Mouse (Mus musculus): ENCODE measurements around the gene Nol7.

The Nol7 gene

DNA sequence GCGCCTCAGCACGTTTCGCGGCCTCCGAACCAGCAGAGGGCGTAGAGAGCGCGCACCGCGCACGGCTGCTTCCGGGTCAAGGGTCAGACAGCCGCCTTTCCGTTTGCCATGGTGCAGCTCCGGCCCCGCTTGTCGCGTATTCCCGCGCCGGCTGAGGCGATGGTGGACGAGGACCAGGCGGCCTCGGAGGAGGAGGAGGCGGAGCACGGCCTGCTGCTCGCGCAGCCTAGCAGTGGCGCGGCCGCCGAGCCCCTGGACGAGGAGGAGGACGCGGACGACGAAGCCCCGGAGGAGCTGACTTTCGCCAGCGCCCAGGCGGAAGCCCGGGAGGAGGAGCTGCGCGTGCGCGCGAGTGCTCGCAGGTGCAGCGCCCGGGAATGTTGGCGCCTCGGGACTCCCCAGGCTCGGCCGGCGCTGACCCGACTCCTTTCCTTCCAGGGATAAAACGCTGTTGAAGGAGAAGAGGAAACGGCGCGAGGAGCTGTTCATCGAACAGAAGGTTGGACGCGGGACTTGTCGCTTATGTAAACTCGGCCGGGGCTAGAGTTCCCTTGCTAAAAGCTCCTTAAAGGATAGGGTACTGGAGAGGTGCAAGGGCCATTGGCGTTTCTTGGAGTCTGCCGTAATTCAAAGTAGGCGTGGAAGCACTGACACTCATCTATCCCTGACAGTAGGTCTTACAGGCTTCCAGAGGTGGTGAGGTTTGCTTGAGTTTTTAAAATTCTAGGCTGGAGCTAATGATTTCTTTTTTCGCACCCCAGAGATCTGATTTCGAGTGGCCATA is at the start of gene Nol7:
Nol7 (plus strand) TSS at position 94 of the 784 bp plus-strand sequence.
- peak; percentile 83 to 86 for DNase-seq

DNA sequence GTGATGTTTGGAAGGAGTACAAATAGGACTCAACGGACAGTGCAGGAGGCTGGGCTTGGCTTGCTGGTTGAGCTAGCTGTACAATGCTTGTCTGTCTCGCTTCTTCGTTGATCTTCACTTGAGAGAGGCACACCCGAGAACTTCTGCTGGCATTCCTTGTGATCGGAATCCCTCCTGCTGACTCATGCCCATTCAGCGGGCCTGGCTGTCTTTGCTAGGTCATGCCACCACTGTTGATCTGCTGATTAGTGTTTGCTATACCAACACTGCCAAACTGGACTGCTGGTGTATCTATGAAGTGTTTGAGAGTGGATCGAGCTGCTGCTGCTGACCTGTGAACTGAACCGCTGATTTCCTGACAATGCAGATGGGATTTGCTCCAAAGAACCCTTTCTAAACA is 48.8 kb upstream of the Nol7 start:
- DNase-seq = no peak

DNA sequence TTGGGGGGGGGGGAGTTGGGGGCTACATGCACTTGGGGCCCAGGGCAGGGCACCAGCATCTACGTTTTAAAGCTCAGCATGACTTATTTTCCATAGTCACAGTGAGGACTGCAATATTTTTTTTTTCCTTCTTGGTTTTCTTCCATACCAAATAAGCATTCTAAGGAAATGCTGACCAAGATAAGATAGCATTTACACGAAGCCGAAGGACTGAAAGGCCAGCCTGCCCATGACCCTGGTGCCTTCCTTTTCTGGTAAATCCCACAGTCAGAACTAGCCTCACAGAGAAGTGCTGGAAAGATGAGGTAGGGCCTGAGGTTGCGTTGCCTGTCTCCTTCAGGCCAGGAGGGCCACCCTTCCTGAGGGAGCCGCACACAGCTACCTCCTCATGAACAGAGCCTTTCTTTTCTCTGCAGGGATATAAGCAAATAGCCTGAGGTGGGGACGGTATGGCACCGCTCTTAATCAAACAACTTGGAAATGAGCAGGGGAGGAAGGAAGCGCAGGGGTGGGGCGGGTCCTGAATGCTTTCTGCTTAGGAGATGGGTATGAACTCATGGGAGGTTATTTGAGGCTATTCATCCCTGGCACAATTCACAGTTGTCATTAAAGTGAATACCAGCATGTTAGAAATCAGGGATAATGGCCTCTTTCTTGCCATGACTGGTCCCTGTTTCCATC is 47.6 kb upstream of the Nol7 start:
- no peak for DNase-seq

DNA sequence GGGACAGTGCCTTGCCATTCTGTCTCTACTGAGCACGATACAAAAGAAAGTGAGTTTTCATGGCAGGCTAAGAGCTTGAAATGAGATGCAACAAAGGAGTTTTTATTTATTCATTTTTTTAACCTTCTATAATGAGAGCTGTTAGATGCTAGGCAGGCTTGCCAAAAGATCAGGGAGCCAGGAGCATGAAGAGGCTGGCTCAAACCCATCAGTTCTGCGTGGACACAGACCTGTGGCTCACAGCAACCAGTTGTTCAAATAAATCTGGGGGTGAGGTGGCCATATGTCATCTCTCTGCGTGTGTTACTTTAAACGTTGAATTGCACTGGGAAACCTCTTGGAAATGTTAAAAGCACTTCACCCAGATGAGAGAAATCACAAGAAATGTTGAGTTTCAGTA is 44.8 kb upstream of the Nol7 start:
- no peak for DNase-seq

DNA sequence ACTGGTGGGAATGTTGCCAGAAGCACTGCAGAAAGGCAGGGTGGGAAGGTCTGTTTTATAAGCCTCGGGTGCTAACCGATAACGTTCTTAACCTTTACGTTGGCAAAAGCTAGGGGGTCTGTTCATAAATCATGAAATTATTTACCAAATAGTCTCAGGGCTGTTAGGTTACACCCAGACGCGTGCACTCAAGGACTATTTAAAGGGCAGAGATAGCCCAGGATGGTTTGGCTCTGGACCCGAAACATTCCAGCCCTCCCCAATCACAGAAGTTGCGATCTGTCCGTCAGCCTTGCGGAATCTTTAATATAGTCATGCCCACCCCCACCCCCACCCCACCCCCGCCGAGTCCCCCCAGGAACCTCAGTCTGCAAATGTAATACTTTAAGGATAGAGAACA is 43.8 kb upstream of the Nol7 start:
- DNase-seq = no peak

DNA sequence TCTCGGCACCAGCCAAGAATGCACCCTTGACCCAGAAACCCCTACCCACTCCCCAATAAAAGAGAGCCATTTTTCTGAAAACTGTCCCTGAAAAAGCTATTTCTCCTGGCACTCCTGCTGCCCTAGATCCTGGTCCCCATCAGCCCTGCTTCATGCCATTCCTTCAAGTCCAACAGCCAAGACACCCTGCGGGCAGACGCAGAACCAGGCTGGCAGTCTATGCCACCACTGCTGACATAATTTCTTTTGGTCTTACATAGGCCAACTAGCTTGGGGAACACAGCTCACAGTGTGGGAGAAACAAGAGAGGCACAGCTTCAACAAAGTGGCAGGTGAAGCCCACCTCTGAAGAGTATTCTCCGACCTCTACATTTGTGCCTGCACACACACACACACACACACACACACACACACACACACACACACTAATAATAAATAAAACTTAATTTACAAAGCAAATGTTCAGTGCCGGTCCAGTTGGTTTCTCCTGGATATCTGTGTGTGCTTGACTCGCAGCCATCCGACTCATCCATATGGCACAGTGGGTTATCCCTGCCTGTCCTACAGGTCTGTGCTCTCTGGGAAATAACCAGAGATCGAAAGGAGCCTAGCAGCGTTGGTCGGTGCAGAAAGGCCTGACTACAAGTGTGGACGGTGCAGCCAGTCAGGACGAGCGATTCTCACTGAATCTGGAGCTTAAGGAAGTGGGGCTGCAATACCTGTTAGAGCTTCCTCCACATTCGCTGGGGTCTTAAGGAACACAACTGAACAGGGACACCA is 41.7 kb upstream of the Nol7 start:
- DNase-seq = no peak

DNA sequence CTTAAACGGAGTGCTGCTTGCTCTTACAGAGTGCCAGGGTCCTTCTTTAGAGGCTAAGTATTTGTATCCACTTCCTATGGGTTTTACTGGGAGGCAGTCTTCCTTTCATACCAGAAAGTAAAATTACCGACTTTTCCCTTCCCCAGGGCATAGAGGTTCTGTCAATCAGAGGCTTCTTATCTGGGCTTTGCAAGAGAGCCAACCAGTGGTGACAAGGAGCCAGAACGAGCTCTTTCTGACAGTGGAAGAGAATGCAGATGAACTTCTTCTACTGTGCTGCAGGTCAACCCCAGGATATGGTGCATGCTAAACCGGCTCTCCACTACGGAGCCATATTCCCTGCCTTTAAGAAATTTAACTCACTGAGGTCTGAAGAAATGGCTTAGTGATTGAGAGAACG is 37.7 kb upstream of the Nol7 start:
- DNase-seq = no peak

DNA sequence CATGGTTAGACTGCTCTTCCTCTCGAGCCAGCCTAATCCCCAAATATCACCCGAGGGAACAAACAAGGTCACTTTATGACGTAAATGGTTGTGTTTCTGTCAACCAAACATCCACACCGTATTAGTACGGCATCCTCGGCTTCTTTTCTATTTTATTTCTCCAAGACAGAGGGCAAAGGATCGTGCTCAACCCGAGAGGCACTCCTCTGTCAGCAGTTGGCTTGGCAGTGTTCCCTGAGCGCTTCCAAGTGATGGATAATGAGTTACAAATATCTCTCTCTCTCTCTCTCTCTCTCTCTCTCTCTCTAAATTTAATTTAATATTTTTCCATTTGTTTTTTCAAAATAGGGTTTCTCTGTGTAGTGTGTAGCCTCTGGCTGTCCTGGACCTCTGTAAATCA is 35.8 kb upstream of the Nol7 start:
- no peak for DNase-seq

DNA sequence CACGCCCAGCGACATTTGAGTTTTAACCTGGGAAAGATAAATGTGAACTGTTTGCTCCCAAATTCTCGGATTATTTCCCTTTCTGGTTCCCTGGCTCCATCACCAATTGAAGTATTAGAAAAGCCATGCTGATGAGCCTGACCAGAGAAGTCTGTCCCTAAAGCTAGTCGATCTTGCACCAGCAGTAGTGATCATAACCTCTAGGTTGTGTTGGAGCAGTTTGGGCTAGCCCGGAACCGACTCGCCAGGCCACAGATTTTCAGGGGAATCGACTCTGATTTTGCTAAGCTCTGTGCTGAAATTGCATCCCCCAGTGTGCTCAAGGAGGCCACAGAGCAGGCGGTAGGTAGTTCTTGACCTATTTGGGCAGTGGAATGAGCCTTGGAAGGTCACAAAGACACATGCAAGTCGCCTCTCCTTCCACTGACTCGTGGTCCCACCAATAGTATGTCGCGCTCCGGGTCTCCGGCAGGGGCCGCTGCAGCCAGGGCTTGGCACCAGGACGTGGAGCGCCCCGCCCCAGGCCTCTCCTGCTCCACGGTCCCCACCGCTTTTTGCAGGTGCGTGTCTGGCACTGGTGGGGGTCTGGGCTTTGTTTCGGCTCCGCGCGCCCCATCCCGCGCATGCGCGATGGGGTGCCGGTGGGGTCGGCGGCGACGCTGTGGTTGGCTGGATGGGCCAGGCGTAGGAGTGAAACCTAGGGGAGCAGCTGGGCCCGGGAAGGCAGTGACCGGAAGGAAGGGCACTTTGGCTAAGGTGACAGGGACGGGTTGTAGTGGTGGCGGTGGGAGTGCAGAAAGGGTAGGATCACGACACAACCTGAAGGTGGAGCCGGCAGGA is 33.0 kb upstream of the Nol7 start, which contains the start of gene Sirt5:
Sirt5 (plus strand) TSS at position 512 of the 840 bp plus-strand sequence.
- peak; percentile 94 to 96 for DNase-seq

DNA sequence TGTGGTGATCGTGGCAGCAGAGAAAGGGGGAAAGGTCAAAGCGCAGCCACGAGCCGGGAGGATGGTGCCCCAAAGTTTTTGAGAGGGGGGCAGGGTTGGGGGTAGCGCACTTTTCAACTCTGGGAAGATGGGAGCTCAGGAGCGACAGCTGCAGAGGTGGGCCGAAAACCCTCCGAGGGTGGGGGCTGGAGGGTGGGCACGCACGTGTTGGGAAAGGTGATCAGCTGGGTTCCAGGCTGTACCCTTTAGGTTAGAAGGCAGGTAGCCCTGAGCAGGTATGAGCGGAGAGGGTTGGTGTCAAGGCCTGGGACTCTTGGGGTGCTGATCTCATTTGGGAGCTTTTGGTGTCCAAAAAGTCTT is 32.4 kb upstream of the Nol7 start:
- DNase-seq = no peak

DNA sequence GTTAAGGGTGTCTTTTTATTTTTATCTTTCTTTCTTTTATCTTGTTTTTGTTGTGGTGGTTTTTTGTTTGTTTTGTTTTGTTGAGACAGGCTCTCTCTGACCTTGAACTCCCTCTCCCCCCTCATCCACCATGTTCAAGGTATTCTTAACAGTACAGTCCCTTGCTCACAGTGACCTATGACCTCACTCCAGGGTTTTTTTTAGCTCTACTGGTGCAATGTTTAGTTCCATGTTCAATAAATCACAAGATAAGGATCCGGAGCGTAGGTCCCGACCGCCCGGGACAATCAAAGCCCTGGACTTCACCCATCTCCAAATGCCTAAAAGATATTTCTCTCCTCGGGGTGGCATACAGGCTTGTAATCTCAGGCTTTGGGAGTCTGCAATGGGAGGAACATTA is 28.1 kb upstream of the Nol7 start:
- DNase-seq = no peak

DNA sequence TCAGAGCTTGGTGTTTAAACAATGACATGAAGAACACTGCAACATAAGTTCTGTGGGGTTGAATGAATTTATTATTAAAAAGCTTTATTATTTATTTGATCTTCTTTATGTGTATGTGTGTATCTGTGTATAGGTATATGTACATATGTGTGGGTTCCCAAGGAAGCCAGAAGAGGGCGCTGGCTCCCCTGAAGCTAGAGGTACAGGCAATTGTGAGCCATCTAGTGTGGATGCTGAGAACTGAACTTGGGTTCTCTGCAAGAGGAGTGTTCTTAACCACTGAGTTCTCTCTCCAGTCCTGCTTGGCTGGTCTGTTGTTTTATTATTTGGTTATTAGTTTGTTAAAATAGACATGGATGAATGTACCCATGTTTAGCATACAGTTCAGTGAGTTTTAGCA is 25.3 kb upstream of the Nol7 start:
- no peak for DNase-seq

DNA sequence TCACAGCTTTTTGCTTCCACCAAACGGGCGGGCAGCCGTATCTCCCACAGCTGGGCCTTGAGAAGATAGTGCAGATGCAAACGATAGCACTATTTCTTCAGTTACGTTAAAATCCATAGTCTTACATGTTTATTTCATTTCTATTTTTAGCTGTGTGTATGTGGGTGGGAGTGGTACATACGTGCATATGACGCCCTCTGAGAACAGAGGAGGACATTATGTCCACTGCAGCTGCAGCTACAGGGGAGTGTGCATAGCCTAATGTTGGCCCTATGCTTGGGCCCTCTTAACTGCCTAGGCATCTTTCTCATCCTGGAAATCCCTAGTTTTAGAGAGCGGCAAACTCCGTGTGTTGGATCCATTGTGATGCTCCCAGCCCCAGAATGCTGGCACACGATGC is 24.0 kb upstream of the Nol7 start:
- no peak for DNase-seq

DNA sequence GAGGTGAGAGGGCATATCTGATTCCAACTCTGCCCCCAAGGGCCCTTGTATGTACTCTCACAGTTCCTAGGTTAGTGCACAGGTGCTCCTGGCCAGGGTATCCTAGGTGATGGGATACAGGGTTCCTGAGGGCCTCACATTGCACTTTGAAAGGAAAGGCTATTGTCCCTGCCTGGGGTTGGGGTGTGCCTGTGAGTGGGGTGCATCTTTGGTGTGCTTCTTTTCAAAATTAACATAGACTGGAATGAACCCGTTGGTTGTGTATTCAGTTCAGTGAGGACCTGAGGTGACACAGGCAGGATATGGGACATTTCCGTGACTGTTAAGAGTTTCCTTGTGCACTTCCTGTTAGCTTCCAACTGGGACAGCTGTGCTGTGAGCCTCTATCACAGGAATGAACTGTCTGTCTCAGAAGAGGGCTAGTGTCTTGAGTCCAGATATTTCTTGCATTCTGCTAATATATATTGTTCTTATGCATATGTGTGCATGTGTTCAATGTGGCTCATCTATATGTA is 23.2 kb upstream of the Nol7 start:
- DNase-seq = no peak

DNA sequence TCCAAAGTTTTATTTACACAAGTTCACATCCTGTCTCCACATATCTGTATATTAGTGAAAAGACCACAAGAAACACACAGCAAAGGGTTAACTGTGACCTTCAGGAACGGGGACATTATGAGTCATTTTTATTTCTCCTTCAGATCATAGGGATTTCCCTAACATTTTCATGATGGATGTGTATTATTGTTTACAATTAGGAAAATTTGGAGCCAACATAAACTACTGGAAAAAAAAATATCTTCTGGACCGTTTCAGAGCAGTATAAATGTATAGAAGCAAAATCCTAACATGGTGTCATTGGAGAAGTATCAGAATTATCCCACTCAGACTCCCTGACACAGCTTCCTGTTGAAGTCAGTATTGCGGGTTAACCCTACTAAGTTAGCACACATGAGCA is 18.2 kb upstream of the Nol7 start:
- no peak for DNase-seq

DNA sequence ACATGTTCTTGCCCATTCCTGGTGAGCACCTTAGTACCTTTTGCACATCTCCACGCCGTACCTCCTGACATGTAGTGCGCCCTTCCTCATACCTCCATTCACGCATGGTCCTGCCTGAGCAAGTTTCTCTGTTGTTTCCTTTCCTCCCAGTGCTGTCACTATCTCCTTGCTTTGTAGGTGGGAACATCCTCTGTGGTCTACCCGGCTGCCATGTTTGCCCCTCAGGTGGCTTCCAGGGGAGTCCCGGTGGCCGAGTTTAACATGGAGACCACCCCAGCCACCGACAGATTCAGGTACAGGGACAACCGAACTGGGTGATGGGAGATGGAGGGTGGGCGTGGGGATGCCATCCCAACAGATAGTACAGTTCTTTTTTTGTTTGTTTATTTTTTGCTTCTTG is 12.9 kb upstream of the Nol7 start:
- no peak for DNase-seq

DNA sequence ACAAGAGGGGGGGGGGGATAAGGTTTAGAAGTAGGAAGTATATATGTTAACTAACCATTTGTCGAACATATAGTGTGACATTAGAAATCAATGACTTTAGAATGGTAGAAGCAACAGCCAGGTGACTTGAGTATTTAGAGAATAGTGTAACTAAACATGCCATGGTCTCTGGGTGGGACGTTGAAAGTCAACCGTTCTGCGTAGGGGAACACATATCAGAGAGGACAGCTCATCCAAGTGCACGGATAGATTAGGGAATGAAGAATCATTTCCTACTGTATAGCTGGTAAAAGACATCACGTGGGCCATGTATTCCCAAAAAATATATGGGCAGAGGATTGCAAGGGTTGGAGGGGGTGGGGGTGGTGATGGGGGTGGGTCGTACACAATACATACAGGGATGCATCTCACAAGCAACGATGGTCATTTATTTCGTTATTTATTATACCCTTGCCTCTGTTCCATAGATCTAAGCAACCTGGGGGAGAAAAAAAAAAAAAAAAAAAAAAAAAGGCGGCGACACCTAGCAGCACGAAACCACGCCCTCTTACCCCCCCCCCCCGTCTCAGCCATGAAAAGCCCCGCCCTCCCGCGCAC is 392 bp upstream of the Nol7 start:
- DNase-seq = no peak

DNA sequence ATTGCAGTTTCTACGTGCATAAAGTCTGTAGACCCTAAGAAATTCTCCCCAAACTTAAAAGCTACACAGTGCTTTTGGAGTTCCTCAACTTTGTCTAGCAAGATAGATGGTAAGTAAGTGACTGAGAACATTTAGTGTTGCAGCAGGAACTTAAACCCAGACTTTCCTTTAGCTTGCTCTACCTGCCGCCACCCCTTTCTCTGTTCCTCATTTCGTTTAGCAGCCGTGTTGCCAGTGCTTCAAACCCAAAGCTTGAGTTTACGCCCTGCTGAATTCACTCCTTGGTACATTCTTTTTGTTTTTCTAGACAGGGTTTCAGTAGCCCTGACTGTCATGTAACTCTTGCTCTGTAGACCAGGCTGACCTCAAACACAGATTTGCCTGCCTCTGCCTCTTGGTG is 1.4 kb downstream of the Nol7 start:
- no peak for DNase-seq

DNA sequence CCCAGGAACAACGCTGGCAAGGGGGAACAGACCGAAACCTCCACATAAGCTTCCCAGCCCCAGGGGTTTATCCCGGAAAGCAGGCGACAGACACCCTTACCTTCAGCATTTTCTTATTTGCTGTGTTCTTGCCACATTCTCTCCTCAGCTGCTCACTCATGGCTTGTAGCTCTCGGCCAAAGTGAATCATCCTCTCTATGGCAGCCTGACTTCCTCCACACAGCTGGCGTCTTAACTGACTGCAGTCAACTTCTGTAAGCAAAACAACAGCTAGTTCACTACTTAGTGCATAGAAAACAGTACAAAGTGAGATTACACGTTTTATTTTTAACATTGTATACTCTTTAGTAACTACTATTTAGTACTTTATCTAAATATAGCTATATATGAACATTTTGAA is 14.1 kb downstream of the Nol7 start:
- no peak for DNase-seq

DNA sequence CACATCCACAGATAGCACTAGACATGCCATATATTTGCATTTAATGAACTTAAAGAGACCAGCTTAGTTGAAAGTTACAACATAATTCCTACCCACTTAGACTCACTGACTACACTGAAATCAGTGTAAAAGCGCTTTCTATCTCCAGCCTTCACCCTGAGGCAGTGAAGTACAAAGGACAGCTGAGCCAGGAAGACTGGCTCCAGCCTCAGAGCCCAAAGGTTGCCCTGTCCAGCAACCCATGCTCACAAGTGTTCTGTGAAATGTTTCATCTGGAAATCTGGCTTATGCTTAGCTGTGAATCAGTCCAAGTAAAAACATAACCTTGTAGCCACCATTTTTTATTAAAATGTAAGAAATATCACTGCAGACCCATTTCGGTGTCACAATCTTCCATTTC is 15.4 kb downstream of the Nol7 start:
- no peak for DNase-seq

DNA sequence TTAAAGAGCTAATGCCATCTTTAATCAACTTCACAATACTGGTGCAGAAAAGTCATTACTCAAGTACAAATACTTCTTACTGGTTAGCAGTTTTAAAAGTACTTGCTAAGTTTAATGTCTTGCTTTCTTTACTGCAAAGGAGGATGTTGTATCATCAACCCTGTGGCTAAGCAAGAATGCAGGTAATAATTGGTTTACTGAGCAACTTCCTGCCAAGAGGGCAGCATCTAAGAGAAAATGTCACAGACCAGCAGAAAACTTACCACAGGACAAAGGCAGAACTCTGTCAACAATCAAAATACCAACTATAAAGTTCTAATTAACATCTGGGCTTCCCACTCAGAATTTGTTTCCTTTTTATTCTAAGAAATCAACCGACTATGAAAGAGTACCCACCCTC is 17.1 kb downstream of the Nol7 start:
- no peak for DNase-seq

DNA sequence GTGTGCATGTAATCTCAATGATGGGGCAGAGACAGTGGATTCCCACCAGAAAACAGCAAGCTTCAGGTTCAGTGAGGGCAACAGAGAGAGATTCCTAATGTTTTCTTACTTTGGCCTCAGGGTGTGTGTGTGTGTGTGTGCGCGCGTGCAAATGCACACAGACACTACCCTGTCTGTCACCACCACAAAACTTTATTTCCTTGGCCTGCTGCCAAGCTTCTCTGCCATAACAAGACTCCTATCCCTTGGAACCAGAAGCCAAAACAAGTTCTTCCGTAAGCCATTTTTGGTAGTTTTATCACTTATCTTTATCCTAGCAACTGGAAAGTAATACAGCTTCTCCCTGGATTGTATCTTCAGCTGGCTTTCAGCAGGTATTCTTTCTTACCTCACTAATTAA is 30.2 kb downstream of the Nol7 start:
- no peak for DNase-seq
